Mouse (Mus musculus) embryo, embryonic 9.5 days (tissue): Measurements from ENCODE around the gene Rbm38.
A peak's percentile ranks its signal among the peaks of the same experiment; 100 is the strongest.

Experiments used
- DNase-seq: peaks from one replicate; pipeline ENCODE4 v3.0.0-alpha.2; 2017; ENCODE audit errors: extremely low spot score

Rbm38 gene

DNA sequence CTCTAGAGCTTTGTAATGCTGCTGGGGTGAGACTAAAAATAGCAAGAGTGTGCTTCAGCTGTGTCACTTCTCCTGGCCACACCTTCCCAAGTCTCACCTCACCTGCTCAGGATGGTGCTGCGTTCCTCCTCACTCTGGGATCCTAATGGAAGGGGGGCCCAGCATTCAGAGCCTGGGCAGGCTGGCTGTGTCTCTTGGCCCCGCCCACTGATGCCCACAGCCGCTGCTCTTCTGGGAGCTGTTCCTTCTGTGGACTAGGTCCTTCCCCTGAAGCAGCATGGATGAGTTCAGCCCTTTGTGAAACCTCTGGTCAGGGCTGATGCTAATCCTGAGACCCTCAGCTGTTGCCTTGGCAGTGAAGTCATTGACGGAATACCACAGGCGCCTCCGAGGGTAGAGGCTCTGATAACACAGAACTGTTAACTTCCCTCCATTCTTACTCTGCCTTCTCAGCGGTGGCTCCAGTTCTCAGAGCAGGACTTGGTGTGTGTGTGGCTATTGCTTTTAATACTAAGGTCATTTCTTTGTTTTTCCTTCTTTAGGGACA, 5.5 kb upstream of the Rbm38 start:
- no peak for DNase-seq

DNA sequence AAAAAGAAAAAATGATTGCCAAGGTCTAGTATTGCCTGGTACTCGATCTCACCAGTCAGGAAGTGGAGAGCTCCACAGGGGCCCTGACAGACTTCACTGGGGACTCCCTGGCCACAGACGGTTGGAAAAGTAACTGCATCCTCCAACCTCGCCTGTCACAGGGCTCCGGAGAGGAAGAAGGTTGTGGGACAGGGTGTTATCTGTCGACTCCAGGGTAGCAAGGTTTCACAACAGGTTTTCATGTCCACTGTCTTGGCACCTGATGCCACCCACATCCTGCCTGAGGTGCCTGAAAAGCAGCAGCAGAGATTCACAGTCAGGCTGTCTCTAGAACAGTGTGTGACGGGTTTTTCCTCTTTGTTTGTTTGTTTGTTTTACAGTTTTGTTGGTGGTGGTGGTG, 2.4 kb upstream of the Rbm38 start:
- no peak for DNase-seq

DNA sequence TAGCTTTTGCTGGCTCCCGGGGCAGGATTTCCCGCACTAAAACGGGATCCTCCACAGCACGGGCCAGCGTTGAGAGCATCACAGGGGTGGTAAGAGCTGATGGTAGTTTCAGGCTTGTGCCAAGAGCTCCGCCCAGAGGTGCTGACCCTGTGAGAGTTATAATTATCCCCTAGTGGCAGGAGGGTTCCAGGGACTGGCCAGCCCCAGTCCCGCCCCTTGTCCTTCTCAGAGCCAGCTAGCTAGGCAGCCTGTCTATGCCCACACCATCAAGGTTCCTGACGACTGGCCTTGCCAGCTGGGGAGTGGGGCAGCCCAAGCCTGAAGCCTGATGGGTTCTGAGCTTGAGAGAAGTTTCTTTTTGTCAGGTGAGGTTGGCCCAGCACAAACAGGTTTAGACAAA, 1.7 kb upstream of the Rbm38 start:
- peak; percentile 42 for DNase-seq

DNA sequence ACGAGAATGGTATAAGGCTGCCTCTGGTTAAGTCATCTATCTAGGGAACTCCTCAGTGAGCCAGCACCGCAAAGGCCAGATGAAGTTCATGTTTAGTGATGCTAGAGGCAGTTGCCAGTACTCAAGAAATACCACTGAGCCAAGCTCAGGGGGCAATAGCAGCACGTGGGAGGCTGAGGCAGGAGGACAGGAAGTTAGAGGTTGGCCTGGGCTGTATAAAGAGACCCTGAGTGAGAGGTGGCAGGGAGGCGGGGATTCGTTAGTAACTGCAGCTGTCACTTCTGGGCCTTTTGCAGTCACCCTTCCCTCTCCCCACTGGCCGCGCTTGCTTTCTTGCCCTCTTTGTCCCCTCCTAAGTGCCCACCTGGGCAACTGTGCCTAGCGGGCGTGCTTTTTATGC, 976 bp upstream of the Rbm38 start:
- DNase-seq = no peak

DNA sequence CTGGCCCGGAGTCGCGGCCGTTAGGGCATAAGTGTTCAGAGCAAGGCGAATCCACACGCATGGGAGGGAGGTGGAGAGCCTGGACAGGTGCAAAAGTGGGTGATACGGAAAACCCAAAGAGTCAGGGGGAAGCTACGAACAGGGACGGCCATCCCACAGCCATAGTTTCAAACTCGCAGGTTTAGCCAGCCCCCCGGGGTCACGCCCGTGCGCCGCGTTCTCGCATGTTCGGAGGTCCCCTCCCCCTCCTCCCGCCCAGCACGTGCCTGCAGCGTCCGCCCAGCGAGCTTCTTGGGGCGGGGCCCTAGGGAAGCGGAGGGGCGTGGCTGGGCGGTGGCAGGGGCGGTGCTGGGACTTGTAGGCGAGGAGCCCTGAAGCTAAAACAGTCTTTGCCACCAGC, 508 bp upstream of the Rbm38 start:
- peak; percentile 91 for DNase-seq

DNA sequence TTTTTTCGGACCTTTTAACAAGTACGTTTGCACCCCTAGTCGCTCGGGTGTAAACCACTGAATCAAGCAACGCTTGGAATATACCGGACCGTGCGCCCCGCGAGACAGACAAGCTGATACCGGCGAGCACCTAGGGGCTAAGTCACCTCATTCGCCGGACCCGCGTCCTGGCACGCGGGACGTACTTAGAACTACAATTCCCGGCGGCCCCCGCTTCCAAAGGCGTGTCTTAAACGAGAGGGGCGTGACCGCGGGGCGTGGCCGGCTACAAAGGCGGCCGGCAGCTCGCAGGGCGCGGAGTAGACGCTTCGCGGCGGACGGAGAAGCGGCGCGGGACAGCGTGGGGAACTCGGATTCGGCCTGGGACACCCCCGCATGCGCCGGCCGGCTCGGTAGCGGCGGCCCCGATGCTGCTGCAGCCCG, 1.3 kb downstream of the Rbm38 start:
- DNase-seq = peak; percentile 90

DNA sequence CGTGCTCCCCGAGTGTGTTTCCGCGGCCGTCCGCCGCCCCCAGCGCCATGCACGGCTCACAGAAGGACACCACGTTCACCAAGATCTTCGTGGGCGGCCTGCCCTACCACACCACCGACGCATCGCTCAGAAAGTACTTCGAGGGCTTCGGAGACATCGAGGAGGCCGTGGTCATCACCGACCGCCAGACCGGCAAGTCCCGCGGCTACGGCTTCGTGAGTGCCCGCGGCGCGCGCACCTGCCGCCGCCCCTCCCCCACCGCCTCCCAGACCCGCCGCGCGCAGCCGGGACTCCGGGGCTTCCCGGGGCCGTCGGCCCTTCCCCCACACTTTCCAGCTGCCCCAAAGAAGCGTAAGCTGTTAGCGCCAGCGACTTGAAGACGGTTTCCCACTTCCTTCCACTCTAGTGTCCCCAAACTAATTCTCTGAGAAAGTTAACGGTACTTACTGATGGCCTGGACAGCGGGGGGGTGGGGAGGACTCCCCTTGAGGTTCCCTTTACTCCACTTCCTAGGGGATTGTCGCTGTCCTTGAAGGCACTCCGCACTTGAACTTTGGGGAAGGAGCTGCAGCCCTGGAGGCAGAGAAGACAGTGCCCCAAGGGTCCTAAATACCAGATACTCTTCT, 1.9 kb downstream of the Rbm38 start:
- peak; percentile 74 for DNase-seq

DNA sequence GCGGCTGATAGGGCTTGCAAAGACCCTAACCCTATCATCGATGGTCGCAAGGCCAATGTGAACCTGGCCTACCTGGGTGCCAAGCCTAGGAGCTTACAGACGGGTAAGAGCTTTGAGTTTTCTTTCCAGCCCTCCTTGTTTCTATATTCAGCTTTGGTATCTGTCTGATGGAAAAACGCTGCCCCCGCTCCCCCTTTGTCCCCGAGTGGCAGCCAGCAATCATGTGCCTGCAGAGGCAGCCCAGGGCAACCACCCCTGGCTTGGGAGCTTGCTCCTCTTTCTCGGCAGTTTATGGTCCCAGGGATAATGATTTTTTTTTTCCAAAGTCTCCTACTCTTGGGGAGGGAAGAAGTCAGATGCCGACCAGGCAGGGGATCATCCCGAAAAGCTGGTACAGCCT, 2.5 kb downstream of the Rbm38 start:
- no peak for DNase-seq

DNA sequence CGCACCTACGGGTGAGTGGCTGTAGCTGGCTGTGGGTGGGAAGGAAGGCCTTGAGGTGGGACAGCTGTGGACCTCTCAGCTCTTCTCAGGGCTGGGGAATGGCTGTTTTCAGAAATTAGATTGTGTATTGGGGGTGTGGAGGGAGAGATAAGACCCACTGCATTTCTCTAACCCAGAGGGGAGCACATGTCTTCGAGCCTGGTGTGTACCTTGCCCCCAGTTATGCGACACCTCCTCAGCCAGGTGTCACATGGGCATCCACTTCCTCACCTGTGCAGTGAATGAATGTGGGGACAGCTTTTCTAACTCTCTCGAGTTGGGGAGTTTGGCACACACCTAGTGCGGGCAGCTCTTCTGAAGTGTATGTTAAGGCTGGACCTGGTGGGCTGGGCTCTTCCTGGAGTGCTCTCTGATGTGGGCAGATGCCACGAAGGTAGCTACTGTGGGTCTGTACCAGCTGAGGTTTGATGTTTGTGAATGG, 3.1 kb downstream of the Rbm38 start:
- no peak for DNase-seq

DNA sequence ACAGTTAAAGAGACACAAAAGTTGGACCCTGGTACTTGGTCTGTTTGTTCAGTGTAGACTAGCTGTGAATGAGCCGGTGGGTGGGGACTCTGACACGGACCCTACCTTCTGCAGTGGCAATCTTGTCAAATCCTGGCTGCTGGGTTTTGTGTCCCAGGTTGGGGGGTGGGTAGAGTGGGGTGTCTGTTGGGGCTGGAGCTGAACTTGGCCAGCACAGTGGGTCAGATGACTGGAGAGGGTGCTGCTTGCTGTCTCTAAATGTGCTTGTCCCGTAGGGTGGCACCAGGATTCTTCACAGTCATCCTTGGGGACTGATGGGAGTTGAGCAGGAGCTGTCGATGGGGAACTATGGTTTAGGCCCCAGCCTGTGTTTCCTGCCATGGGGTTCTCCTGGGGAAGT, 3.7 kb downstream of the Rbm38 start:
- DNase-seq = no peak

DNA sequence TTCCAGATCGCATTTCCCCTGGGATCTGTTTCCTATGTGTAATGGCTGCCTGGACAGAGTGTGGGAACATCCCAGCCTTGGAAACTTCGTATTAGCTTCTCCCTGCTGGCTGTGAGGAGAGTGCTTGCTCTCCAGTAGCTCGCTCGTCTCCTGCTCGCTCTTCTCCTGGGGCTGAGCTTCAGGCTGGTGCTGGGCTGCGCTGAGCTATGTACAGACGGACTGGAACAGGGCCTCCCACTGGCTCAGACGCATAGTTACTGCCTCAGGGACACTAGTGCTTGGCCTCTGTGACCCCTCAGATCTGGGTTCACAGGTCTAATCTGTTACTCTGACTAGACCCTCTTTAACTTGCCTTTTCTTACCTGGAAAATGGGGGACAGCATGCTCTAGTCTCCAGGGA, 4.1 kb downstream of the Rbm38 start:
- no peak for DNase-seq

DNA sequence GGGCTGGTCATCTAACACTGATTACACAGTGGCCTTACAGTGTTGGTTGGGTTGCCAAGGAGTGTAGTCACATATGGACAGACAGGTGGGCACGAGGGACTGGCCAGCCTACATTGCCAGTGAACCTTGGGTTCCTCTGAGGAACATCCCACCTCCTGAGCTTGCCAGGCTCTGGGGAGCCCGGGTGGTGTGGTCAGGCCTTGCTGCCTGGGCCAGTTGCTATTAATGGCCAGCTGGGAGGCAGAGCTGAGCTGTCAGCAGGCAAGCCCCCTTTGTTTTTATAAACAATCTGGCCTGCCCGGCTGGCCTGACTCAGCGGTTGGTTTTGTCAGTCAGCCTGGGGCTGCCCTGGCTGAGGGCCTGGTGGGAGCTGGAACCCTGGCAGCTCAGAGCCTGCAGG, 4.6 kb downstream of the Rbm38 start:
- no peak for DNase-seq

DNA sequence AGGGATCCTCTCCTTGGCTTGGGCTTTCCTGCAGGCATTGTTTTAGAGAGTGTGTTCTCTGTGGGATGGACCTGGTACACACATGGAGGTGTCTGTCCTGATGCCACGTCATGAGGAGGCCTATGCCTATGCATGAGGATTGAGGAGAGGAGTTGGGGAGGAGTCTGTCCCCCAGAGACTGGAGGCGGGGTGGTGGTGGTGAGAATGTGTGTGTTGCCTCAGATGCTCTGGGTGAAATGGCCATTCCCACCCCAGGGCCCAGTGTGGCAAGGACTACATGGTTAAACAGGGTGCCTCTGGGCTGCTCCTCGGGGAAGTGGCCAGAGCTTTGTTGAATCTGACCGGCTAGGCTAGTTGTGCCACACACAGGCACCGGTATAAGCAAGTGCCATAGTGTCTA, 6.0 kb downstream of the Rbm38 start:
- DNase-seq = no peak

DNA sequence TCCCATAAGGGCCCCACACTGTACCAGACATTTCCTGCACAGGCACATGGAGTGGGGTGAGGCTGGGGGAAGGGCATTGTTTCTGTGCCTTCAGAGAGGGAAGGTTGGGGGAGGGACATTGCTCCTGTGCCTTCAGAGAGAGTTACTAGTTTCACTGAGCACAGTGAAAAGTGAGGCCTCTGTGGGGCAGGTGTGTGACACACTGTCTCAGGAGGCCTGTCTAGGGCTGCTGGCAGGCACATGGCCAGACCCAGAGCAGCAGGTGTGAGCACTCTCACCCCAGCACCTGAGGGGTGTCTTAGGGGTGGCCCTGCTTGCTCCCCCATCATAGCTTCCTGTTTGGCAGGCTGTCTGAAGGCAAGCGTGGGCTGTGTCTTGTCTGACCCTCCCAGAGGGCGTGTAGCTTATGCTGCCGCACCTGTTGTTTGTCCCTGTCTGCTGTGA, 6.4 kb downstream of the Rbm38 start:
- no peak for DNase-seq

DNA sequence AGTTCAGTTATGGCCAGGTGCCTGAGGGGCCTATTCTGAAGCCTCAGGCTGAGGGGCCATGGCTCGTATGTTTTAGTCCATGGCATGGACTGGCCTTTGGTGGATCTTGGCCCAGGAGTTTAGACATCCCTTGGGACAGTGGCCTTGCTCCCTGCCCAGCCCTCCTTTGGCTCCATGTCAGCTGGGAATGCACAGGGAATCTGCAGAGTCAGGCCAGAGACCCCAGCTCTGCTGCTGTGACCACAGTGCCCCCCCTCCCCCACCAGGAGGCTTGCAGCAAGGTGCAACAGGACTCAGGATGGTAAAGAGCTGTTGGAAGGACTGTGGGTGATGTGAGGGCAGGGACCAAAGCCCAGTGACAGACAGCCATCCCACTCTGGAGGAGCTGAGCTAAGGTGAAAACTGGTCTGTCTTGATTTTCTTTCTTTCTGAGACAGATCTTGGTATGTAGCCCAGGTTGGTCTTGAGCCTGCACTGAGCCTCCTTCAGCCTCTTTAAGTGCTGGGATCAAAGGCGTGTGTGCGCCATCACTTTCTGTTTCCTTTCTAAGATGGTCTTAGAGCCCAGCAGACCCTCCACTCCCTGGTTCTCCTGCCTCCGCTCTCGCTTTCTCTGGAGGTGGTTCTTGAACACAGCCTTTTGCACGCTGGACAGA, 7.0 kb downstream of the Rbm38 start:
- DNase-seq = no peak

DNA sequence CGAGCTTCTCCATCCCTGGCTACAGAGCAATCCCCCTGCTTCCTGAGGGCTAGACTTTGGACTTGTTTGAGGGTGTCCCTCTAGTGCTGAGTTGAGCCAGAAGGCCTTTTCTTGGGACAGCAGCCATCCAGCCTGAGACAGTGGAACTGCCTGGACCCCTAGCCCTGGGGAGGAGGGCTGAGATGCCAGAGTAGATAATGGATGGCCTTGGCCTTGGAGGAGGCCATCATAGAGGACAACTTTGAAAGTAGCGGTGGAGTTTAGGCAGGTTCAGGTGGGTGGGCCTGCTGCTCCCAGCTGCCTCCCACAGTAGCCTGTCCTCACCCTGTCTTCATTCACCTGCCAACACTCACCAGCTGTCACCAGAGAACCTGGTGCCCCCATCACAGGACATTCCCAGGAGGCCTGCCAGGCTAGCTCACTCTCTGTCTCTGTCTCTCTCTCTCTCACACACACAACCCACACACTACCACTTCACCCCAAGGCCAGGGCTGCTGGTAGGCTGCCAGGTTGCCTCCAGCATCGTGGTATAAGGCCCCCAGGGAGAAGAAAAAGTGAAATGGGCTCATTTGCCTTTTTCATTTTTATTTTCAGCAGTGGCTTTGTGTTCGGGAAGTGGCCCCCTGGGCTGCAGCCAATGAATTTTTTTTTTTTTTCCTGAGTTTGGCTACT, 7.7 kb downstream of the Rbm38 start:
- DNase-seq = no peak

DNA sequence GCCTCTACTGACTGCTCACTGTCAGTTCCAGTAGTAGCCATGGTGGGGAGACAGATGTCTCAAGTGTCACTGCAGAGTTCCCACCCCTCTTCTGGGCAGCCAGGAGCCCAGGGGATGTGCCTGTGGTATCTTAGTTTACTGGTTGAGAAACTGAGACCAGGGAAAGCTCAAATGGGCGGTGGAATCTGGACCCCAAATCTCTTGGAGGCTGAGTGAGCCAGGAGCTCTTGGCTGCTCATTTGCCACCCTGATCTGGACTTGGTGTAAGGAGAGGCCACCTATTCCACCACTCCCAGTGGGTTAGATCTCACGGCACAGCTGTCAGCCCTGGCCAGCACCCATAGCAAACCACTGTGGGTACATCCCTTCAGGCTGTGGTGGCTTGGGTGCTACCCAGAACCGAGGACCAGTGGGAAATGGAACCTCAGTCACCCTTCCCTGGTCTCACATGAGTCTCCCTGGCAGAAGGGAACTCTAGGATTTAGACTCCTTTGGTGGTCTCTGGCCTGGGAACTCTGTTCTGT, 8.3 kb downstream of the Rbm38 start:
- DNase-seq = no peak

DNA sequence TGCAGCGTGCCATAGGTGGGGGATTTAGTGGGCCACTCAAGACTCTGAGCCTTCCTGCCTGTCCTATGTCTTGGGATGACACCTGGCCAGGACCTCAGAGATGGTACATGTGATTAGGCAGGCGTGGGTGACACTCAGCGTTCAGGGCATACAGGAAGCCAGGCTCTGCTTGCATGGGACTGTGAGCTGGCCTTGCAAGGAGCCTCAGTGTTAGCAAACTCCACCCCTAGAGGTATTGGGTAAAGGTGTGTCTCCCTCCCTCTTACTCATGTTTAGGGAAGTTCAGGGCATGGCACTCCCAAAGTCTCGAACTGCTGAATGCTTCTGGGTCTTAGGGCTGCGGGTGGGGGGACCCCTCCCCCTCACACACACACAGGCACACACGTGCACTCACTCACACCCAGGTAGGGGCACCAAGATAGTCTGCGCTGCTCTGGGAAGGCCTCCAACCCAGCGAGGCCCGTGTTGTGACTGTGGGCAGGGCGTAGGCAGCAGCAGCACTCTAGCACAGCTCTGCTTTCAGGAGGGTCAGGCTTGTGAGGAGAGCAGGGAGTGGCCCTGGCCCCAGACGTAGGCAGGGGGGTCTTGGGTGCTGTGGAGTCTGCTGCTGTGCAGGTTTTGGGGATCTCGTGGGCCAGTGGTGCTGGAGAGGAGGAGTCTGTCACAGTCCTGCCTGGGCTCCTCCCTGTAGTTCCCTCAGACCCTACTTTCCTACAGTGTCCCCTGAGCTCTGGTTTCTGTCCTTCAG, 10.5 kb downstream of the Rbm38 start:
- DNase-seq = no peak

DNA sequence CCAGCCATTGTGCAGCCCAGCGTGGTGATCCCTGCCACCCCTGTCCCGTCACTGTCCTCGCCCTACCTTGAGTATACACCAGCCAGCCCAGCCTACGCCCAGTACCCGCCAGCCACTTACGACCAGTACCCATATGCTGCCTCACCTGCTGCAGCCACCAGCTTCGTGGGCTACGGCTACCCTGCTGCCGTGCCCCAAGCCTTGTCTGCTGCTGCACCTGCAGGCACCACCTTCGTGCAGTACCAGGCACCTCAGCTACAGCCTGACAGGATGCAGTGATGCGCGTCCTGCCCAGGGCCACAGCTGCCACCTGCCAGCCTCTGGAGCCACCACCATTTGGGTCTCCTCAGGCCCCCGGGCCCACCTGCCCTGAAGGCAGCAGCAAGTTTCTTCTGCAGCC, 13.2 kb downstream of the Rbm38 start:
- DNase-seq = no peak

DNA sequence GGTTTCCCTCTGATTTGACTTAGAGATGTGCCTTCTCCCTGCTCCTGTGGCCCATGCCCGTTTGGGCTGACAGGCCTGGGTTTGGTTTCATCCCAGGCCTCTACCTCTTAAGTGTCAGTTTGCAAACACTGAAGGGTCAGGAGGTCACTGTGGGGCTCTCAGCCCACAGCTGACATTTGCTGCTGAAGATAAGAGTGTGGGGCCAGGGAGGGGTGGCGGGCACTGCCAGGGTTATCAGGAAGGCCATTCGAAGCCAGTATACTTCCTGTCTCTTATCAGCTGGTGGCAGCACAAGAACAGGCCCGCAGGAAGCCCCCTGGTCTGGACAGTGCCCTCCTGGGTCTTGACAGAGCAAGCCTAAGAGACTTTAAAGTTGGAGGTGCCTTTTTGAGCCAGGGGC, 14.7 kb downstream of the Rbm38 start:
- no peak for DNase-seq

DNA sequence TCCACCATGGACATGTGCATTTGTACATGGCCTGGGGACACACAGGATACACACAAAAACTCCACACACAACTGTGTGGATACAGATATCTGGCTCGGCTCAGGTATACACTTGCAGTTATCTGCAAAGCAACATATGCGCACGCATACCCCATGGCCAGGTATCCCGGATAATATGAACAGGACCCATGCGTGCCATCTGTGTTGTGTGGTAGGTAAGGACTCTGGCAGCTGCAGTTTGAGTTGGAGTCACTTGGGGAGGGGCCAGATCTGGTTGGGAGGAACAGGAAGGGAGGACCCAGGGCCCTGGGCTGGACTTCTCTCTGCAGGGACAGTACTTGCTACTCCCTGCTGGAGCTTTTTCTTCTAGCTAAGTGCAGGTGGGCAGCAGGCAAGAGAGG, 15.4 kb downstream of the Rbm38 start:
- no peak for DNase-seq

DNA sequence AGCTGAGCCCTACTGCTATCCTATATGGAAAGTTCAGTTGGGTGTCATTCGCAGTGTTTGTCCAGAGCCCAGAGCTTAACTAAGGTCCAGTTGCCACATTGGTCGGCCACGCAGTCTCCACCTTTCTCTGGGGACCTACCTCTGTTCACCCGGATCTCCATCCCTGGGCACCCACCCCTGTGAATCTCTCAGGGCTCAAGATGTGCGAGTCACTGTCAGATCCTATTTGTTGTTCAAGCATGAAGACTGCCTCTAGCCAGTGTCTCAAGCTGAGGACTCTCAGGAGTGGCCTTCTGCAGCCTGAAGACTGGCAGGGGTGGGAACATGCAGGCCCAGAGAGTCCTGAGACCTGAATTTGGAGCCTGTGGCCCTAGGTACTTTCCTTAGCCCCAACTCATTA, 15.8 kb downstream of the Rbm38 start:
- no peak for DNase-seq
